Mouse (Mus musculus) testis, adult 2 months (tissue): ENCODE data around the gene Clmn. TPM values are rescaled to one million over a fixed set of nuclear protein-coding genes. Genes with fewer than 3 reads are reported as not detected.

ENCODE experiments used
- H3K27ac ChIP-seq: fragments of 200-500 bp; 2 replicates; pipeline ENCODE4 v1.5.1; 2012; ENCODE audit warnings: low read depth, low read length; ENCODE audit not compliant: control insufficient read depth, insufficient read depth
- H3K27me3 ChIP-seq: fragments of 200-500 bp; 2 replicates; pipeline ENCODE4 v1.6.1; 2012; ENCODE audit warnings: mild to moderate bottlenecking, low read length, moderate library complexity; ENCODE audit not compliant: control insufficient read depth, insufficient read depth
- H3K36me3 ChIP-seq: fragments of 200-500 bp; 2 replicates; pipeline ENCODE4 v1.6.1; 2012; ENCODE audit warnings: mild to moderate bottlenecking, low read length; ENCODE audit not compliant: control insufficient read depth, insufficient read depth
- H3K4me1 ChIP-seq: fragments of 200-500 bp; 2 replicates; pipeline ENCODE4 v1.6.1; 2012; ENCODE audit warnings: low read length; ENCODE audit not compliant: control insufficient read depth, insufficient read depth
- H3K4me3 ChIP-seq: fragments of 200-500 bp; 2 replicates; pipeline ENCODE4 v1.5.1; 2012; ENCODE audit warnings: low read depth, mild to moderate bottlenecking, low read length, moderate library complexity, mixed read lengths; ENCODE audit not compliant: control insufficient read depth
- CTCF ChIP-seq: fragments of 200-500 bp; IDR thresholded peaks from 2 replicates; pipeline ENCODE4 v1.5.1; 2012; ENCODE audit warnings: low read depth, mild to moderate bottlenecking, inconsistent platforms, low read length, moderate library complexity; ENCODE audit not compliant: control insufficient read depth, insufficient read depth, insufficient replicate concordance
- POLR2A ChIP-seq: fragments of 200-500 bp; IDR thresholded peaks from 2 replicates; pipeline ENCODE4 v1.6.1; 2012; ENCODE audit warnings: low read depth, mild to moderate bottlenecking, inconsistent platforms, low read length, moderate library complexity; ENCODE audit not compliant: control insufficient read depth
- polyA plus RNA-seq: library from polyadenylated mRNA; depleted of rRNA; stranded (reverse); fragments of >200 nt; gene quantifications from 2 replicates; pipeline ENCODE4 v1.2.3, GENCODE M21; 2012

The Clmn gene
- polyA plus RNA-seq, 1 experiment, result 119 TPM

DNA sequence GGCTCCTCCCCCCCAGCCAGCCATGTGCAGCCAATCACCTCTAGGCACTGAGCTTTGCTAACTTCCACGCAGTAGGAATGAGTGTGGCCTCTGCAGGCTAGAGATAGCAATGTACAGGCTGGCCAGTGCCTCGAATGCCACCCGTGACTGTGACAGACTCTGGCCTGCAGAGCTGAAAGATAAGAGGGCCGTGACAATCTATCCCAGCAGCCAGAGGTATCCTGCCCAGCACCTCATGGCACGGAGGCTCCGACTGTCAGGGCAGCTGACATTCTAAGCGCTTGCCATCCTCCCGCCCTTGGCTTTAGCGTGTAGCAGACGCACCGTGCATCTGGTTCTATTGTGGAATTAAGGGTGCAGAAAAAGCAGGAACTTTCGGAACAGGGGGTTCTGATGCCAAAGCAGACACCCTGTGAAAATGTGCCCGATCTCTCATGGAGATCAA is 26.9 kb downstream of the Clmn start:
- no peak overlapping the region for H3K27ac ChIP-seq
- no peaks in the 10 kb centered on the region for H3K4me1 ChIP-seq
- no peak for TF ChIP-seq CTCF
- no peak for TF ChIP-seq POLR2A

DNA sequence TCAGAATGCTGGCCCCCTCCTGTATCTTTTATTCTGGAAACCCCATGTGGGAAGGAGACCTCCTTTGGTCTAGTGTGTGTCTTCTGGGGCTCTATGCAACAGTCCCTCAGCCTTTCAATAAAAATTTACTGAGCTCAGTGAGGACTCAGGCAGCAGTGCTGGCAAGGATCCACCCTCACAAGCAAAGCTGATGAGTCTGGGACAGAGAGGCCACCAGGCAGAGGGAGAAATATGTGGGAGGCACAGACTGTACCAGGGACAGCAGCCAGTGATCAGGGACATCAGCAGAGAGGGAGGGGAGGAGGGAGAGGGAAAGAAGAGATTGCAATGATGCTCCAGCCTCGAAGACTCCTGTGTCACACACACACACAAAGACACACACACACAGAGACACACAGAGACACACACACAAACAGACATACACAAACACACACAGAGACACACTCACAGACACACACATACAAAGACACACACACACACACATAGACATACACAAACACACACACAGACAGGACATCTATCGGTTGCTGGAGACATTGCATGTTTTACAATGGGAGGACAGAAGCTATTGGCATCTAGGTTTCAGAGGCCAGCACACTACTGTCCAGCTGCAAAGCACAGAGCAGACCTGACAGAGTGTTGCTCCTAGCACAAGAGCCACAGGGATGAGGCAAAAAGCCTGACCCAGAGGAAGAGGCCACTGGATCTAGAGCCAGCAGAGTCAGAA is 27.6 kb downstream of the Clmn start:
- H3K27ac ChIP-seq, result no peak overlapping the region
- H3K27me3 ChIP-seq, result no peaks in the 10 kb centered on the region
- no peak overlapping the region for H3K4me3 ChIP-seq
- no peaks in the 10 kb centered on the region for H3K36me3 ChIP-seq
- TF ChIP-seq CTCF (no peak), POLR2A (no peak)
- H3K4me1 ChIP-seq, result no peaks in the 10 kb centered on the region

More for the DNA sequence above, 26.9 kb downstream of the Clmn start:
- no peaks in the 10 kb centered on the region for H3K27me3 ChIP-seq
- H3K4me3 ChIP-seq, result no peak overlapping the region
- H3K36me3 ChIP-seq, result no peaks in the 10 kb centered on the region

DNA sequence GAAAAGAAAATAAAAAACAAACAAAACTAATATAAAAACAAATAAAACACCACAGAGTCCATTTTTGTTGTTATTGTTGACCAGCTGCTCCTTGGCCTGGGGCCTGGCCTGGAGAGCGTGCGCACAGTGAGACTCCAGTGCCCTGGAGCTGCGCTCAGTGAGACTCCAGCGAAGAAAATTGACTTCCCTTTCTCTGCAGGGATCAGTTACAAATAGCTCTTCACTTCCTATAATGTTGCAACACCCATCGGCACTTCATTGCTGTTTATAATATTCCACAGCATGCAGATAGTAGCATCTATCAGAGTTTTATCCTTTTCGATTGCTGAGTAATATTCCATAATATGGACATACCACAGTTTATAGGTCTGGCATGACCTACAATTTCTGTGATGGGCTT is 28.6 kb downstream of the Clmn start:
- H3K4me1 ChIP-seq, result no peaks in the 10 kb centered on the region
- no peaks in the 10 kb centered on the region for H3K36me3 ChIP-seq
- H3K4me3 ChIP-seq, result no peak overlapping the region
- TF ChIP-seq POLR2A (no peak), CTCF (no peak)
- H3K27me3 ChIP-seq, result no peaks in the 10 kb centered on the region
- no peak overlapping the region for H3K27ac ChIP-seq

DNA sequence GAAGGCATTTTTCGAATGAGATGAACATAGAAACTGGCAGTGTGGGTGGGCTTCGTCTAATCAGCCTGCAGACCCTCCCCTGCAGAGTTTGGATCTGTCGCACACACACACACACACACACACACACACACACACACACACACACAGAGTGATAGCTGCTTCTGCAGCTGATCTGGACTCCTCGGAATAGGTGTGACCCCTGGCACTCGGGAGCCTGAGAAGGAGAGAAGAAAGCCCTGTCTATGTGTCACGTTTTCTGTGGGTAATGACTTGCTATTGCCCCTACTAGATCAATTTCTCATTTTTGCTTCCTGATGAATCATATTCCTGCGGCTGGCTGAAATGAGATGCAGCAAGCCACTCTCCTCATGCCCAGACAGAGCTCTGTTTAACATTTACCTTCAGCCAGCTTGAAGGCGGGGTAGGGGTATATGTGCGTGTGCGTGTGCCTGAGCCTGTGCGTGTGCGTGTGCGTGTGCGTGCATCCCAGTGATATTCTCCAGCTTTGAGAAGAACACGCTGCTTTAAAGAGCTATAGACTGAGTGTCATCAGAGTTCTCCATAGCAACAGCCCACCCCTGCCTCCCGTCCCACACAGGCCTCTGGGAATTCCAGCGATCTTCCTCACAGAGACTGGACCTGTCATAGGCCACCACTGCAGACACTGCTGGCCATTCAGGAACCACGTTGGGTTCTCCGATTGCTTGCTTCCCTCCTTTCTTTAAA is 29.3 kb downstream of the Clmn start:
- H3K4me3 ChIP-seq, result peak overlapping the region; percentile 45; the same call in 1 of the 2 replicates
- TF ChIP-seq CTCF (no peak), POLR2A (no peak)
- no peaks in the 10 kb centered on the region for H3K36me3 ChIP-seq
- H3K27me3 ChIP-seq, result no peaks in the 10 kb centered on the region
- no peaks in the 10 kb centered on the region for H3K4me1 ChIP-seq
- H3K27ac ChIP-seq, result no peak overlapping the region

DNA sequence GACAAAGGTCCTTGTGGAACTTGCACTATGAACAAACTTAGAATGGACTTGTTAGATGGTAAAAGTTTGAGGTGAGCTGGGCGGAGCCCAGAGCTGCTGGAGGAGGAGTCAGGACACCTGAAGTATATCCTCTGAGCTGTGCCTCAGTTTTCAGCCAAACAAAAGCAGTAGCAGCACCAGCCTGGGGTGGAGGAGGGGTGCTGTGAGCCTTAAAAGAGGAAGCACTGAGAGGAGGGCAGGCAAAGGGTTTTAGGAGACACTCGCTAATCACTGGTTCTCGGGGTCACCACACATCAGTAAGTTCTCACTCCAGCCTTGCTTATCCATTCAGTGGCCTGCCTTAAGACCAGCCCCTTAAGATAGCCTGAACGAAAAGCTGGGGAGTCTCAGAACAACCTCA is 30.1 kb downstream of the Clmn start:
- H3K4me3 ChIP-seq, result peak overlapping the region; percentile 45
- H3K4me1 ChIP-seq, result no peaks in the 10 kb centered on the region
- H3K27ac ChIP-seq, result no peak overlapping the region
- TF ChIP-seq POLR2A, result no peak
- no peak for TF ChIP-seq CTCF
- H3K27me3 ChIP-seq, result no peaks in the 10 kb centered on the region
- no peaks in the 10 kb centered on the region for H3K36me3 ChIP-seq

DNA sequence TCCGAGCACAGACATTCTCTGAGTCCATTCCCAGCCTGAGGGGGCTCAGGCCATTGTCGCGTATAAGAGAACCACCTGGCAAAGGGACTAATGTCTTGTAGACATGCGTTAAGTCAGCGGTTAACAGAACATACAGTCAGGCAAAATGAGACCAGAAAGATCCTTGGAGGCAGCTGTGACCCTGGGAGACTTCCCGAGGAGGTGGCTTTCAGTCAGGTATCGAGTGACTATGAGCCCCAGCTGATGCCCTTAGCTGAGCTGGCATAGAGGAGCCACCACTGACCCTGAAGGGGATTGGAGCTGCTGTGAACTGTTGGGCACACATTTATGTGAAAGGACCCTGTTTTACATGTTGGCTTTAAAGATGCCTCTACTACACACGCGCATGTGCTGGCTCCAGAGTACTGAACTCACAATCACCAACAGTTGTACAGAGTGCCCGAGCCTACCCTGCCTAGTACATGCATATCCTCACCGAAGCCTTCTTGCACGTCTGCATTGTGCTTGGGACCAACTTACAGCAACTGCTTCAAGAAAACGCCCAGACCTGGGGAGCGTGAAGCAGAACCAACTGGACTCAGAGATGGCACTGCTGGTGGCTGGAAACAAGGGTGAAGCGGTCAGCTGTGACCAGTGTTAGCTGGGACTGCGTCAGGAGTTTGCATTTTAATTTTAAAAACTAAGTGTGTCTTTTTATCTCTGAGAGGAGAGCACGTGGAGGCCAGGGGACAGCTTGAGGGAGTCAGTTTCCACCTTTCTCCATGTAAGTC is 34.0 kb downstream of the Clmn start:
- Histone ChIP-seq H3K36me3 (no peaks in the 10 kb centered on the region), H3K27ac (no peak overlapping the region), H3K4me3 (no peak overlapping the region), H3K27me3 (no peaks in the 10 kb centered on the region), H3K4me1 (no peaks in the 10 kb centered on the region)
- TF ChIP-seq POLR2A (no peak), CTCF (no peak)

DNA sequence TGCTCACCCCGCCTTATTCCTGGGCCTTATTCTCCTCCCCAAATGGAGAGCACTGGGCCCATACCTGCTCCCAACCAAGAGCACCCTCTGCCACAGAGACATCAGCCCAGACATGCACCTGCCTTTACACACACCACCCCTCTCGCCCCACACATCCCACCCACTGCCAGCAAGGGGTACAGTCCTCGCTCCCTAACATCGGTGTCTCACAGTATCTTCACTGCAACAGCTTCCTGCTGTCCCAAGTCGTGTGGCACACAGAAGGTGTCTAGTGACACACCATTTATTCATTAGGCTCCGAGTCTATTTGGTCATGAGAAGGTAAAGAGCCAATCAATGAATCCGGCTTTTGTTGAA is 34.6 kb downstream of the Clmn start:
- H3K4me3 ChIP-seq, result no peak overlapping the region
- H3K36me3 ChIP-seq, result no peaks in the 10 kb centered on the region
- H3K27me3 ChIP-seq, result no peaks in the 10 kb centered on the region
- TF ChIP-seq CTCF, result no peak
- no peak for TF ChIP-seq POLR2A
- no peaks in the 10 kb centered on the region for H3K4me1 ChIP-seq
- H3K27ac ChIP-seq, result no peak overlapping the region
